Mouse (Mus musculus): ENCODE measurements around the gene Anapc15.
A peak's percentile ranks its signal among the peaks of the same experiment; 100 is the strongest.

The Anapc15 gene

GRCm38 (mm10) chr7:101847934-101848333 lies 15.6 kb upstream of the Anapc15 start:
- DNase-seq (ENCODE audit: extremely low read depth, low read depth): no peak

GRCm38 (mm10) chr7:101851689-101852088 lies 11.8 kb upstream of the Anapc15 start:
- no peak for DNase-seq (ENCODE audit: extremely low read depth, low read depth)

GRCm38 (mm10) chr7:101852846-101853245 lies 10.7 kb upstream of the Anapc15 start:
- DNase-seq (ENCODE audit: extremely low read depth, low read depth): no peak

- DNase-seq (ENCODE audit: extremely low read depth, low read depth): no peak
These were observed 9.7 kb upstream of the Anapc15 start for GRCm38 (mm10) chr7:101853816-101854215.

GRCm38 (mm10) chr7:101857094-101857493 lies 6.4 kb upstream of the Anapc15 start, which contains the start of gene Folr2:
TSS of gene Folr2 (minus strand) at chr7:101857194.
- no peak for DNase-seq (ENCODE audit: extremely low read depth, low read depth)

GRCm38 (mm10) chr7:101858362-101858761 lies 5.2 kb upstream of the Anapc15 start:
- peak; percentile 11 for DNase-seq (ENCODE audit: extremely low read depth, low read depth)

- no peak for DNase-seq (ENCODE audit: extremely low read depth, low read depth)
These were observed 2.5 kb upstream of the Anapc15 start for GRCm38 (mm10) chr7:101860978-101861377.

- DNase-seq (ENCODE audit: extremely low read depth, low read depth): no peak
These were observed 1.2 kb upstream of the Anapc15 start for GRCm38 (mm10) chr7:101862291-101862690.

- DNase-seq (ENCODE audit: extremely low read depth, low read depth): no peak
These were observed 3.2 kb downstream of the Anapc15 start for GRCm38 (mm10) chr7:101866491-101867265.

- no peak for DNase-seq (ENCODE audit: extremely low read depth, low read depth)
These were observed 4.0 kb downstream of the Anapc15 start for GRCm38 (mm10) chr7:101867482-101867881.

- DNase-seq (ENCODE audit: extremely low read depth, low read depth): no peak
These were observed 5.0 kb downstream of the Anapc15 start for GRCm38 (mm10) chr7:101868241-101869162.

GRCm38 (mm10) chr7:101869163-101869500 lies 5.6 kb downstream of the Anapc15 start:
- DNase-seq (ENCODE audit: extremely low read depth, low read depth): no peak

GRCm38 (mm10) chr7:101870629-101871028 lies 7.1 kb downstream of the Anapc15 start, which contains the start of gene Folr1:
TSS of gene Folr1 (minus strand) at chr7:101870788.
- no peak for DNase-seq (ENCODE audit: extremely low read depth, low read depth)

- no peak for DNase-seq (ENCODE audit: extremely low read depth, low read depth)
These were observed 7.8 kb downstream of the Anapc15 start for GRCm38 (mm10) chr7:101871296-101871695.

- no peak for DNase-seq (ENCODE audit: extremely low read depth, low read depth)
These were observed 12.5 kb downstream of the Anapc15 start for GRCm38 (mm10) chr7:101875978-101876377.

- DNase-seq (ENCODE audit: extremely low read depth, low read depth): no peak
These were observed 17.3 kb downstream of the Anapc15 start for GRCm38 (mm10) chr7:101880855-101881254.

GRCm38 (mm10) chr7:101882413-101883154 lies 19.1 kb downstream of the Anapc15 start:
- no peak for DNase-seq (ENCODE audit: extremely low read depth, low read depth)

- no peak for DNase-seq (ENCODE audit: extremely low read depth, low read depth)
These were observed 20.6 kb downstream of the Anapc15 start for GRCm38 (mm10) chr7:101884160-101884559.

- no peak for DNase-seq (ENCODE audit: extremely low read depth, low read depth)
These were observed 22.8 kb downstream of the Anapc15 start for GRCm38 (mm10) chr7:101886274-101886673.

GRCm38 (mm10) chr7:101888460-101888859 lies 24.9 kb downstream of the Anapc15 start:
- no peak for DNase-seq (ENCODE audit: extremely low read depth, low read depth)

GRCm38 (mm10) chr7:101895695-101896094 lies 32.2 kb downstream of the Anapc15 start:
- no peak for DNase-seq (ENCODE audit: extremely low read depth, low read depth)
